In the genomic region with DNA sequence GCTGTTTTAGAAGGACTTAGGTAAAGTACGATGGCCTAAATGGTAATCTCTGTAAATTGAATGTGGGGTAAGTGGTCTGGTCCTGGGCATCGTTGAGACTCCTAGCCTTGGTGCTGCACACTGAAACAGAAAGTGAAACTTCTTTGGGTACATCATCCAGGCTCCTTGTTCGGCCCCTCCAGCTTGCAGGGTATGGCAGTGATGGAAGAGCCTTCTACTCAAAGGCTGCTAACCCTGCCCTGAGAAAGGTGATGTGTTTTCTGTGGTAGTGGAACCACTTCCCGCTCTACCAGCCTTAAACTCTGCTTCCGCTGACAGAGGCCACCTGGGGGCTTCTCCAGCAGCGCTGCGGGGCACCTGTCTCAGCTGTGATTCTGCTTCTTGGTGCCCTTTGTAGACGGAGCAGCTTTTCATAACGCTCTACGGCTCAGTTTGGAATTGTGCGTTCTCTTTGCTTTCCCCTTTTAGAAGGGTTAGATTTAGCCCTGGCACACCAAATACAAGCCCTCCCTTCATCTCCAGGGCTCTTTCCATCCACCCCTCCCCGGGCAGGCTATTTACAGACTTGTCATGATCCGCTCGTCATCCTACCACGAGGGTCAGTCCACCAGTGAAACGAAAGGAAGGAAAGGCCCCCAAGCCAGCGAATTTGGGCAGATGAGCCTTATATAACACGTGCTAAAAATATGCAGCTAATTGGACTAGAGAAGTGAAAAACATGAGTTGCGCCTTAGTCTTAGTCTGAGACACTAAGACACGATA, we compare ENCODE assay signal across 10 mouse cellular contexts.
DNase-seq lines count a peak whose midpoint lies in the region; ATAC-seq and TF ChIP-seq lines count a peak whose summit lies in the region.
"Had no signal": no experiment of that assay in that cellular context is flagged by ENCODE, and none has a peak within 500 bp of the region (broad histone marks: within the 10 kb centered on the region; RNA-seq: fewer than 3 reads in every experiment).

No protein-coding gene starts in this region.

- no peak for TF ChIP-seq POLR2A in olfactory bulb, adult 2 months (IDR thresholded peaks at IDR 0.05; ENCODE audit: insufficient read depth, low read depth, low read length)

- no peaks in the 10 kb centered on the region for H3K36me3 ChIP-seq in lung, embryonic 15.5 days
- no peaks in the 10 kb centered on the region for H3K36me3 ChIP-seq in intestine, postnatal 0 days (ENCODE audit: control insufficient read depth, insufficient read depth)
- H3K36me3 ChIP-seq: neural tube, embryonic 13.5 days had no signal

- H3K4me3 ChIP-seq in lung, embryonic 15.5 days, result no peak overlapping the region
- no peak overlapping the region for H3K4me3 ChIP-seq in intestine, postnatal 0 days (ENCODE audit: low read depth, low read length)
- peak overlapping the region; percentile 8 for H3K4me3 ChIP-seq in olfactory bulb, adult 2 months (ENCODE audit: insufficient read depth, low read depth, low read length)
- H3K4me3 ChIP-seq: neural tube, embryonic 13.5 days had no signal

- H3K4me1 ChIP-seq in lung, embryonic 15.5 days, result 0 out of 2 replicates have a peak, but pooled peaks cover 8% of the 10 kb centered on the region
- peaks cover 14% of the 10 kb centered on the region for H3K4me1 ChIP-seq in intestine, postnatal 0 days (replicated peaks; ENCODE audit: control insufficient read depth, insufficient read depth, low read length)
- H3K4me1 ChIP-seq in olfactory bulb, adult 2 months (ENCODE audit: control insufficient read depth, insufficient read depth, low read length), result peaks cover 30% of the 10 kb centered on the region

- ATAC-seq in lung, embryonic 15.5 days (ENCODE audit: borderline replicate concordance, extremely low read depth, low FRiP score, low TSS enrichment), result no peak
- no peak for ATAC-seq in intestine, postnatal 0 days

- no peak for TF ChIP-seq CTCF in intestine, postnatal 0 days (IDR thresholded peaks at IDR 0.05; ENCODE audit: low read depth)
- TF ChIP-seq CTCF in olfactory bulb, adult 2 months (IDR thresholded peaks at IDR 0.05; ENCODE audit: insufficient read depth, low read depth, low read length), result no peak

- no peak for DNase-seq in lung, postnatal 14 days
- DNase-seq in frontal cortex, postnatal 10 days (ENCODE audit: low spot score in 2 of 2), result peak; percentile 50 to 81
- DNase-seq in urinary bladder, postnatal 25 days (ENCODE audit: low spot score), result no peak
- no peak for DNase-seq in adrenal gland, adult 18-20 months (ENCODE audit: low spot score in 2 of 2)
- DNase-seq in urinary bladder, postnatal 36 days (ENCODE audit: low spot score in 2 of 2), result no peak

- WGBS in lung, embryonic 15.5 days, result 65% methylated on average over 20 of the region's 20 CpGs
- WGBS in intestine, postnatal 0 days, result 67% methylated on average over 20 of the region's 20 CpGs
- WGBS in olfactory bulb, adult 2 months, result 26% methylated on average over 20 of the region's 20 CpGs

- no peaks in the 10 kb centered on the region for H3K27me3 ChIP-seq in lung, embryonic 15.5 days
- no peaks in the 10 kb centered on the region for H3K27me3 ChIP-seq in intestine, postnatal 0 days (replicated peaks; ENCODE audit: control insufficient read depth, insufficient read depth, low read length)
- H3K27me3 ChIP-seq: neural tube, embryonic 13.5 days had no signal

- H3K4me2 ChIP-seq in lung, embryonic 15.5 days, result peak overlapping the region; percentile 21; the same call in 1 of the 2 replicates
- peak overlapping the region; percentile 35; the same call in 1 of the 2 replicates for H3K4me2 ChIP-seq in intestine, postnatal 0 days (replicated peaks; ENCODE audit: low read depth)
- H3K4me2 ChIP-seq: neural tube, embryonic 13.5 days had no signal

- no peaks in the 10 kb centered on the region for H3K9me3 ChIP-seq in lung, embryonic 15.5 days
- H3K9me3 ChIP-seq in intestine, postnatal 0 days (ENCODE audit: control insufficient read depth), result no peaks in the 10 kb centered on the region
- H3K9me3 ChIP-seq: neural tube, embryonic 13.5 days had no signal

- H3K9ac ChIP-seq in lung, embryonic 15.5 days, result no peak overlapping the region
- H3K9ac ChIP-seq in intestine, postnatal 0 days (ENCODE audit: low read depth, low read length), result no peak overlapping the region
- H3K9ac ChIP-seq: neural tube, embryonic 13.5 days had no signal

- H3K27ac ChIP-seq in lung, embryonic 15.5 days, result no peak overlapping the region
- H3K27ac ChIP-seq in intestine, postnatal 0 days (ENCODE audit: low read depth, low read length), result 0 out of 2 replicates have a peak overlapping the region, but pooled peaks have one; percentile 58
- H3K27ac ChIP-seq in olfactory bulb, adult 2 months (ENCODE audit: insufficient read depth, low read depth, low read length), result peak overlapping the region; percentile 89
- H3K27ac ChIP-seq: kidney, postnatal 0 days; neural tube, embryonic 13.5 days had no signal

Comparison
In these comparisons a context has a peak if more than half of its experiments do, and no peak if none do; other contexts are left out.
1. DNase-seq: peak in frontal cortex, postnatal 10 days (2 of 2); none in lung, postnatal 14 days (single experiment), urinary bladder, postnatal 25 days (single experiment), adrenal gland, adult 18-20 months (0 of 2) and urinary bladder, postnatal 36 days (0 of 2).